Mouse (Mus musculus) ES-Bruce4 (cell line): ENCODE data around the gene Myo1d.

Source experiments
- EP300 ChIP-seq: IDR thresholded peaks from 2 replicates; pipeline ENCODE4 v1.6.1; 2011; ENCODE audit warnings: low read depth, low read length; ENCODE audit not compliant: insufficient read depth
- POLR2A ChIP-seq: IDR thresholded peaks from one replicate; pipeline ENCODE4 v1.8.1; 2011; ENCODE audit warnings: low read length; ENCODE audit not compliant: insufficient read depth

DNA sequence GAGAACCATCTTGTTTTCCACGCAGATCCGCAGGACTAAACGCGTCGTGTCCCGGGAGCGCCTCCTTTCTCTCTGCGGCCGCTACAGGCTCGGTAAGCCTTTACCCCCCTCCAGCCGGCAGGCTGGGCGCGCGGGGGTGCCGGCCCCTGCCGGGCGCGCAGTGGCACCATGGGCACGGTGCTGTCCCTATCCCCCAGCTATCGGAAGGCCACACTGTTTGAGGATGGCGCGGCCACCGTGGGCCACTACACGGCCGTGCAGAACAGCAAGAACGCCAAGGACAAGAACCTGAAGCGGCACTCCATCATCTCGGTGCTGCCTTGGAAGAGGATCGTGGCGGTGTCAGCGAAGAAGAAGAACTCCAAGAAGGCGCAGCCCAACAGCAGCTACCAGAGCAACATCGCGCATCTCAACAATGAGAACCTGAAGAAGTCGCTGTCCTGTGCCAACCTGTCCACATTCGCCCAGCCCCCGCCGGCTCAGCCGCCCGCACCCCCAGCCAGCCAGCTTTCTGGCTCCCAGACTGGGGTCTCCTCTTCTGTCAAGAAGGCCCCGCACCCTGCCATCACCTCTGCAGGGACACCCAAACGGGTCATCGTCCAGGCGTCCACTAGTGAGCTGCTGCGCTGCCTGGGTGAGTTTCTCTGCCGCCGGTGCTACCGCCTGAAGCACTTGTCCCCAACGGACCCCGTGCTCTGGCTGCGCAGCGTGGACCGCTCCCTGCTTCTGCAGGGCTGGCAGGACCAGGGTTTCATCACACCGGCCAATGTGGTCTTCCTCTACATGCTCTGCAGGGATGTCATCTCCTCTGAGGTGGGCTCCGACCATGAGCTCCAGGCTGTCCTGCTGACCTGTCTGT lies 302.3 kb downstream of the Myo1d start:
- no peak for TF ChIP-seq EP300
- no peak for TF ChIP-seq POLR2A
